Mouse (Mus musculus): Measurements from ENCODE around the gene Fam221b. TPM values are rescaled to one million over a fixed set of nuclear protein-coding genes. Genes with fewer than 3 reads are reported as not detected.

Gene Fam221b
- 0.09 TPM in 1 of 2 replicates, not detected in the other for total RNA-seq (2014; rRNA removed)
- polyA plus RNA-seq (2015; fragmentation: Nextera tagmentation; extraction: Ambion mirVana) = 1.4 and 1.5 TPM in 2 replicates

DNA sequence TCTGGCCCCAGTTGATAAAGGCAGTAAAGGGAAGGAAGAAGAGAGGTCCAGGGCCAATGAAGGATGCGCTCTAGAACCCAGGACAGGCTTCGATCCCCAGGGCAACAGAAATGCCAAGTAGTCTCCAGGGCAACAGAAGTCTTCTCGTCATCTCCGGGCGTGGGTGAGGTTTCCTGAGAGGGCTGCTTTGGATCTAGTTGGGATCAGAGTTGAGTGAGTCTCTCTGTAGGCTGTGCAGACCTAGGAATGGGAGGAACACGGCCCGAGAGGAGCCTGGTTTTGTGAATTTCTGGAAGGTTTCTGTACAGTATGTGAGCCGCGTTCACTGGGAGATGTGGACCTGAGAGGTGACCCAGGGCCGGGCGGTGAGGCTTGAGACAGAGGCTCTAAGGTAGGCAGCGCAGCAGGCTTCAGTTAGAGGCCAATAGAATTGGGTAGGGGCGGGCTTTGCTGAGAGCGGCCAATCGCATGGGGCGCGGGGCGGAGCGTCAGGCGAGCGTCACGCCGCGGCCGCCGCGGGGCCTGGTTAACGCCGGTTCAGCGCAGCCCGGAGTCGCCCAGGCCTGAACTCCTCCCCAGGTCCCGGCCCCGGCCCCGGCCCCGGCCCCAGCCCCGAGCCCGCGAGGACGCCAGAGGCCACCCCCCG, at the start of gene Fam221b, which contains the start of gene Tmem8b:
TSS of gene Fam221b (minus strand) at position 364 of the 646 bp plus-strand sequence.
TSS of gene Tmem8b (plus strand) at position 190 of the 646 bp plus-strand sequence.
- WGBS = under 1% methylated on average over 38 of the region's 41 CpGs
- ATAC-seq (ENCODE audit: low FRiP score) = peak; percentile 93
- Histone ChIP-seq H3K36me3 (ENCODE audit: insufficient read depth, low read length) (no peaks in the 10 kb centered on the region), H3K4me2 (ENCODE audit: low read depth, low read length, poor library complexity, severe bottlenecking) (peak within 1 kb of the TSS; percentile 90), H3K9ac (replicated peaks; ENCODE audit: low read length, poor library complexity, severe bottlenecking) (peak within 1 kb of the TSS; percentile 96), H3K27me3 (ENCODE audit: insufficient read depth, low read length) (peaks cover 4% of the 10 kb centered on the region; the same call in 1 of the 2 replicates), H3K27ac (ENCODE audit: low read depth, low read length) (peak within 1 kb of the TSS; percentile 65), H3K4me3 (ENCODE audit: low read depth, low read length) (peak within 1 kb of the TSS; percentile 69), H3K9me3 (ENCODE audit: low read length) (no peaks in the 10 kb centered on the region), H3K4me1 (ENCODE audit: insufficient read depth, low read length) (peaks cover 11% of the 10 kb centered on the region)
- peak; percentile 91 for DNase-seq (ENCODE audit: low spot score)
- no peak for TF ChIP-seq CTCF (IDR thresholded peaks at IDR 0.05)

DNA sequence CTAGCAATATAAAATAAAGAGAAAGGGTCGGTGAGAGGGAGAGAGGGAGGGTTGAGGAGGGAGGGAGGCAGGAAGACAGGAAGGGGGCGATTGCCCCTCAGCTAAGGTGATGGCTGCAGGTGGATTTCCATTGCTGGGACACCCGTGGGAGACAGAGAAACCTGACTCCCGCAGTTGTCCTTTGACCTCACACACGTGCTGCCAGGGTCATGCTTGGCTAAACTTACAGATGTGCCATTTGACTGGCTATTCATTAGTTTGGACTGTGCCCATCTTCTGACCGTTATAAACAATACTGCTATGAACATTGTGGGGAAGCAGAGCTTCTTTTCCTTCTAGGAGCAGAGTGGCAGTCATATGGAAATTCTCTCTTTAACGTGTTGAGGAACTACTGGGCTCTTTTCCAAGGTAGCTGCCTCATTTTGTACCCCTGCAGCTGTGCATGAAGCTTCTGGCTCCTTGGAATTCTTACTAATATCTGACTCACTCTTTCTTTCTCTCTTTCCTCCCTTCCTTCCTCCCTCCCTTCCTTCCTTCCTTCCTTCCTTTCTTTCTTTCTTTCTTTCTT, 44.8 kb upstream of the Fam221b start:
- no peak for DNase-seq (ENCODE audit: low spot score)

DNA sequence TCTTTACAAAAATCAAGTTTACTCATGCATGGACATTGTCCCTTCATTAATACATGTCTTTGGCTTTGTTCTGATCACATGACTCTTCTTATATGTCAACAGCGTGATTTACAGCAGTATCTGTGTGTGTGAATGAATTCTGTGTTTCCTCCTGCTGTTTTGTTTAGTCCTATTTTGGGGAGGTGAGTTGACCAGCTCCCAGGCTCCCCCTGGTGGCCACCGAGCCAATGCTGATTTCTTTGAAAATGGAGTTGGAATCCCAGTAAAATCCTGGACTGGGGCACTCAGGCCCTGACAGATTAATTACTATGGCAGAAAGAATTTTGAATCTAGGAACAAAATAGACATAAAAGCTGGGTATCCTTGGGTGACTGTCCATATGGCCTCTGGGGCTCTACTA, 42.9 kb upstream of the Fam221b start:
- H3K27ac ChIP-seq (ENCODE audit: low read depth, low read length) = no peak overlapping the region
- H3K4me3 ChIP-seq (ENCODE audit: low read depth, low read length) = no peak overlapping the region
- no peaks in the 10 kb centered on the region for H3K4me1 ChIP-seq (ENCODE audit: insufficient read depth, low read length)
- peak; percentile 88 for TF ChIP-seq CTCF (IDR thresholded peaks at IDR 0.05)
- 0% methylated on average over 2 of the region's 2 CpGs for WGBS
- peak; percentile 65 for DNase-seq (ENCODE audit: low spot score)
- no peak for ATAC-seq (ENCODE audit: low FRiP score)
- no peaks in the 10 kb centered on the region for H3K9me3 ChIP-seq (ENCODE audit: low read length)
- no peak overlapping the region for H3K9ac ChIP-seq (replicated peaks; ENCODE audit: low read length, poor library complexity, severe bottlenecking)
- H3K36me3 ChIP-seq (ENCODE audit: insufficient read depth, low read length) = no peaks in the 10 kb centered on the region
- no peaks in the 10 kb centered on the region for H3K27me3 ChIP-seq (ENCODE audit: insufficient read depth, low read length)
- no peak overlapping the region for H3K4me2 ChIP-seq (ENCODE audit: low read depth, low read length, poor library complexity, severe bottlenecking)

More for the DNA sequence above, 44.8 kb upstream of the Fam221b start:
- no peaks in the 10 kb centered on the region for H3K27me3 ChIP-seq (ENCODE audit: insufficient read depth, low read length)
- H3K9ac ChIP-seq (replicated peaks; ENCODE audit: low read length, poor library complexity, severe bottlenecking) = no peak overlapping the region
- no peaks in the 10 kb centered on the region for H3K36me3 ChIP-seq (ENCODE audit: insufficient read depth, low read length)
- no peak for ATAC-seq (ENCODE audit: low FRiP score)
- no peak overlapping the region for H3K27ac ChIP-seq (ENCODE audit: low read depth, low read length)
- no peak overlapping the region for H3K4me3 ChIP-seq (ENCODE audit: low read depth, low read length)
- H3K4me2 ChIP-seq (ENCODE audit: low read depth, low read length, poor library complexity, severe bottlenecking) = no peak overlapping the region
- H3K9me3 ChIP-seq (ENCODE audit: low read length) = no peaks in the 10 kb centered on the region
- no peaks in the 10 kb centered on the region for H3K4me1 ChIP-seq (ENCODE audit: insufficient read depth, low read length)
- no peak for TF ChIP-seq CTCF (IDR thresholded peaks at IDR 0.05)
- WGBS = 42% methylated on average over 7 of the region's 7 CpGs

DNA sequence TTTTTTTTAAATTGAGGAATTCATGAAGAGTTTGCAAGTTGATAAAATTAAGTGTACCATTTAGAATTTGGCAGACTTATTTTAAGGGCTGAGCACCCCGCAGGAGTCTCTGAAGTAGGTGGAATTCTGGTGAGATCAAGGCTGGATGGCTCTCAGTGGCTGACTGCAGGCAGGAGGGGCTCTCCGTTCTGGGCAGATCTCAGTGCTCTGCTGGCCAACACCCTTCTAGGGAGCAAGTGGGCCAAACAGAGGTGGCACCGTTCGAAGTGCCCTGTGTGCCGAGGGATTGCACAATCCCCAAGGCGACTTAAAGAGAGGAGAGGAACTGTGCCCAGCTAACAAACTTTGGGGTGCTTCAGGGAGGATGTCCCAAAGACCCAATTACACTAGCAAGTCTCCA, 40.9 kb upstream of the Fam221b start, which contains the start of gene Olfr71:
TSS of gene Olfr71 (minus strand) at position 387 of the 400 bp plus-strand sequence.
- no peak for DNase-seq (ENCODE audit: low spot score)
- no peak within 1 kb of the TSS for H3K27ac ChIP-seq (ENCODE audit: low read depth, low read length)
- no peaks in the 10 kb centered on the region for H3K27me3 ChIP-seq (ENCODE audit: insufficient read depth, low read length)
- WGBS = 77% methylated on average over 6 of the region's 6 CpGs
- H3K4me2 ChIP-seq (ENCODE audit: low read depth, low read length, poor library complexity, severe bottlenecking) = no peak within 1 kb of the TSS
- ATAC-seq (ENCODE audit: low FRiP score) = no peak
- H3K4me1 ChIP-seq (ENCODE audit: insufficient read depth, low read length) = no peaks in the 10 kb centered on the region
- no peak within 1 kb of the TSS for H3K9ac ChIP-seq (replicated peaks; ENCODE audit: low read length, poor library complexity, severe bottlenecking)
- H3K4me3 ChIP-seq (ENCODE audit: low read depth, low read length) = no peak within 1 kb of the TSS
- no peak for TF ChIP-seq CTCF (IDR thresholded peaks at IDR 0.05)
- H3K9me3 ChIP-seq (ENCODE audit: low read length) = no peaks in the 10 kb centered on the region
- no peaks in the 10 kb centered on the region for H3K36me3 ChIP-seq (ENCODE audit: insufficient read depth, low read length)

DNA sequence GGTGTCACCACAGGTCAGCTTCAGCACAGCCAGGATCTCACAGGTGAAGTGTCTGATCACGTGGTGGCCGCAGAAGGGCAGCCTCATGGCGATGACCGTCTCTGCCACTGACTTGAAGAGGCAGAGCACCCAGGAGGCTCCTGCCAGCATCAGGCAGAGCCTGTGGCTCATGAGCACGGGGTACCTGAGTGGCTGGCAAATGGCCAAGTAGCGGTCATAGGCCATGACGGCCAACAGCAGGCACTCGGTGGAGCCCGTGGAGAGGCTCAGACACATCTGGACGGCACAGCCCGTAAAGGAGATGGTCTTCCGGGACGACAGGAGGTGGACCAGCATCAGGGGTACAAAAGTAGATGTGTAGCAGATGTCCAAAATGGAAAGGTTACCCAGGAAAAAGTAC, 37.0 kb upstream of the Fam221b start:
- no peak for TF ChIP-seq CTCF (IDR thresholded peaks at IDR 0.05)
- Histone ChIP-seq H3K4me3 (ENCODE audit: low read depth, low read length) (no peak overlapping the region), H3K27ac (ENCODE audit: low read depth, low read length) (no peak overlapping the region), H3K36me3 (ENCODE audit: insufficient read depth, low read length) (no peaks in the 10 kb centered on the region), H3K4me2 (ENCODE audit: low read depth, low read length, poor library complexity, severe bottlenecking) (no peak overlapping the region), H3K27me3 (ENCODE audit: insufficient read depth, low read length) (no peaks in the 10 kb centered on the region), H3K9me3 (ENCODE audit: low read length) (no peaks in the 10 kb centered on the region), H3K4me1 (ENCODE audit: insufficient read depth, low read length) (no peaks in the 10 kb centered on the region), H3K9ac (replicated peaks; ENCODE audit: low read length, poor library complexity, severe bottlenecking) (no peak overlapping the region)
- ATAC-seq (ENCODE audit: low FRiP score) = no peak
- no peak for DNase-seq (ENCODE audit: low spot score)
- WGBS = 84% methylated on average over 13 of the region's 13 CpGs

DNA sequence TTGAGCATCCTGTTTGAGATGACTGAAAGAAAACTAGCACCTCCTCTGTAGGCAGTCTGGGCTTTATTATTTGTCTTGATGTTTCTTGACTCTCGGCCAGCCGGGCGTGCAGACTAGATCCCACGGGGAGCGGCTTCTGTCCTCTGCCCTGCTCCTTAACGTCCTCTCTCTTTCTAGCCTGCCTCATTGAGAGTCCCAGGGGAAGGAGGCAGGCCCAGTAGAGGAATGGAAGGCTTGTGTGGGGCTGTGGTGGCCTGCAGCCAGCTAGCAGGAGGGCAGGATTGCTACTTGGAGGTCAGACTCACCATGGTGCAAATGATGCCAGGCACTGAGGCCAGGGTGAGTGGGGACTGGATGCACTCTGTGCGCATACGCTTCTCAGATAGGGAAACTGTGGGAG, 34.9 kb upstream of the Fam221b start:
- H3K4me1 ChIP-seq (ENCODE audit: insufficient read depth, low read length) = no peaks in the 10 kb centered on the region
- no peak overlapping the region for H3K9ac ChIP-seq (replicated peaks; ENCODE audit: low read length, poor library complexity, severe bottlenecking)
- H3K9me3 ChIP-seq (ENCODE audit: low read length) = no peaks in the 10 kb centered on the region
- no peak overlapping the region for H3K27ac ChIP-seq (ENCODE audit: low read depth, low read length)
- no peak for DNase-seq (ENCODE audit: low spot score)
- H3K27me3 ChIP-seq (ENCODE audit: insufficient read depth, low read length) = no peaks in the 10 kb centered on the region
- H3K4me2 ChIP-seq (ENCODE audit: low read depth, low read length, poor library complexity, severe bottlenecking) = no peak overlapping the region
- WGBS = 67% methylated on average over 8 of the region's 8 CpGs
- H3K36me3 ChIP-seq (ENCODE audit: insufficient read depth, low read length) = no peaks in the 10 kb centered on the region
- no peak for TF ChIP-seq CTCF (IDR thresholded peaks at IDR 0.05)
- ATAC-seq (ENCODE audit: low FRiP score) = no peak
- H3K4me3 ChIP-seq (ENCODE audit: low read depth, low read length) = no peak overlapping the region
